Comparison of ENCODE assay signal across 14 mouse cellular contexts in genomic region chr13:44131916-44132315, GRCm38 (mm10).
"Had no signal": no experiment of that assay in that cellular context is flagged by ENCODE, and none has a peak within 500 bp of the region (broad histone marks: within the 10 kb centered on the region; RNA-seq: fewer than 3 reads in every experiment).

No protein-coding gene starts in this region.

- H3K4me2 ChIP-seq: liver, embryonic 11.5 days; lung, embryonic 14.5 days; neural tube, embryonic 15.5 days had no signal

- H3K9ac ChIP-seq: lung, embryonic 14.5 days; neural tube, embryonic 15.5 days had no signal

- H3K27me3 ChIP-seq: neural tube, embryonic 15.5 days had no signal

- H3K27ac ChIP-seq: kidney, postnatal 0 days; midbrain, embryonic 10.5 days; neural tube, embryonic 15.5 days; stomach, postnatal 0 days had no signal

- H3K4me3 ChIP-seq: midbrain, embryonic 10.5 days; myocyte; neural tube, embryonic 15.5 days had no signal

- H3K9me3 ChIP-seq: midbrain, embryonic 10.5 days; neural tube, embryonic 15.5 days had no signal

- DNase-seq: kidney, adult 9 months; kidney, postnatal 36 days; layer of hippocampus, adult 9-11 months; layer of hippocampus, postnatal 36 days; lung, embryonic 14.5 days; lung, postnatal 10 days; lung, postnatal 4 days; thymus, postnatal 14 days had no signal

- H3K36me3 ChIP-seq: midbrain, embryonic 10.5 days; neural tube, embryonic 15.5 days had no signal
